Mouse (Mus musculus) forebrain, embryonic 16.5 days (tissue): ENCODE data around the gene Gsk3a. TPM values are rescaled to one million over a fixed set of nuclear protein-coding genes. Genes with fewer than 3 reads are reported as not detected.

Experiments
- ATAC-seq: fragments of 200-750 bp; cut with Nextera tagmentation; 2 replicates; pipeline ENCODE4 v1.8.0; 2017; ENCODE audit warnings: mild to moderate bottlenecking, moderate library complexity
- H3K27ac ChIP-seq: fragments of 300-500 bp; sonication (generic); 2 replicates; pipeline ENCODE4 v1.5.1; 2014; ENCODE audit warnings: low read length, control low read depth
- H3K27me3 ChIP-seq: fragments of 300-500 bp; sonication (generic); replicated peaks from 2 replicates; pipeline ENCODE4 v1.6.1; 2014; ENCODE audit warnings: low read length; ENCODE audit not compliant: control insufficient read depth, insufficient read depth
- H3K36me3 ChIP-seq: fragments of 300-500 bp; sonication (generic); 2 replicates; pipeline ENCODE4 v1.6.1; 2014; ENCODE audit not compliant: control insufficient read depth, insufficient read depth
- H3K4me1 ChIP-seq: fragments of 300-500 bp; sonication (generic); replicated peaks from 2 replicates; pipeline ENCODE4 v1.6.1; 2014; ENCODE audit warnings: low read length; ENCODE audit not compliant: control insufficient read depth, insufficient read depth
- H3K4me2 ChIP-seq: fragments of 300-500 bp; sonication (generic); 2 replicates; pipeline ENCODE4 v1.6.1; 2014; ENCODE audit warnings: mild to moderate bottlenecking, low read length, control low read depth
- H3K4me3 ChIP-seq: fragments of 300-500 bp; sonication (generic); replicated peaks from 2 replicates; pipeline ENCODE4 v1.5.1; 2014; ENCODE audit warnings: mild to moderate bottlenecking, low read length, control low read depth
- H3K9ac ChIP-seq: fragments of 300-500 bp; sonication (generic); replicated peaks from 2 replicates; pipeline ENCODE4 v1.6.1; 2014; ENCODE audit warnings: low read depth, low read length, control low read depth
- H3K9me3 ChIP-seq: fragments of 300-500 bp; sonication (generic); 2 replicates; pipeline ENCODE4 v1.6.1; 2016; ENCODE audit warnings: low read length; ENCODE audit not compliant: control insufficient read depth
- WGBS: fragments of 180-500 bp; shearing (Covaris S2); extraction: QIAGEN DNeasy Blood & Tissue Kit; methylation state at CpG from one replicate; pipeline ENCODE4 v1.1.7; 2014; 5-methylcytosine and 5-hydroxymethylcytosine counted together
- polyA plus RNA-seq: library from polyadenylated mRNA; unstranded; fragments of >200 nt; fragmentation: Nextera tagmentation; extraction: Ambion mirVana; gene quantifications from 2 replicates; pipeline ENCODE4 v1.2.1, GENCODE M21; 2015

Gsk3a gene
- polyA plus RNA-seq, 1 experiment from 2014 or later = 17.1 TPM

- peak overlapping the region; percentile 55 for H3K9ac ChIP-seq
- H3K27ac ChIP-seq = peak overlapping the region; percentile 100
- H3K4me3 ChIP-seq = peak overlapping the region; percentile 67
- peaks cover 56% of the 10 kb centered on the region for H3K4me1 ChIP-seq
- peak overlapping the region; percentile 80 for H3K4me2 ChIP-seq
- peaks cover 13% of the 10 kb centered on the region for H3K36me3 ChIP-seq
- no peaks in the 10 kb centered on the region for H3K9me3 ChIP-seq
- 14% methylated on average over 12 of the region's 12 CpGs for WGBS
- no peaks in the 10 kb centered on the region for H3K27me3 ChIP-seq
- ATAC-seq = peak; percentile 7; the same call in 1 of the 2 replicates
Measured at GRCm38 (mm10) chr7:25281166-25281733, 43.6 kb upstream of the Gsk3a start.

- no peak for ATAC-seq
- WGBS = 1% methylated on average over 6 of the region's 6 CpGs
- H3K9ac ChIP-seq = peak overlapping the region; percentile 78
- peaks cover 2% of the 10 kb centered on the region; the same call in 1 of the 2 replicates for H3K36me3 ChIP-seq
- H3K27me3 ChIP-seq = no peaks in the 10 kb centered on the region
- H3K4me3 ChIP-seq = peak overlapping the region; percentile 67
- H3K4me1 ChIP-seq = peaks cover 66% of the 10 kb centered on the region
- peak overlapping the region; percentile 80 for H3K4me2 ChIP-seq
- no peaks in the 10 kb centered on the region for H3K9me3 ChIP-seq
- H3K27ac ChIP-seq = peak overlapping the region; percentile 100
Measured at GRCm38 (mm10) chr7:25279861-25280791, 42.5 kb upstream of the Gsk3a start.

- Histone ChIP-seq H3K4me2 (peak overlapping the region; percentile 80), H3K4me3 (peak overlapping the region; percentile 67), H3K27me3 (no peaks in the 10 kb centered on the region), H3K9ac (peak overlapping the region; percentile 78), H3K4me1 (peaks cover 62% of the 10 kb centered on the region), H3K36me3 (no peaks in the 10 kb centered on the region), H3K9me3 (no peaks in the 10 kb centered on the region), H3K27ac (peak overlapping the region; percentile 100)
- WGBS = under 1% methylated on average over 48 of the region's 49 CpGs
- peak; percentile 61 for ATAC-seq
Measured at GRCm38 (mm10) chr7:25279076-25279860, 41.6 kb upstream of the Gsk3a start.

DNA sequence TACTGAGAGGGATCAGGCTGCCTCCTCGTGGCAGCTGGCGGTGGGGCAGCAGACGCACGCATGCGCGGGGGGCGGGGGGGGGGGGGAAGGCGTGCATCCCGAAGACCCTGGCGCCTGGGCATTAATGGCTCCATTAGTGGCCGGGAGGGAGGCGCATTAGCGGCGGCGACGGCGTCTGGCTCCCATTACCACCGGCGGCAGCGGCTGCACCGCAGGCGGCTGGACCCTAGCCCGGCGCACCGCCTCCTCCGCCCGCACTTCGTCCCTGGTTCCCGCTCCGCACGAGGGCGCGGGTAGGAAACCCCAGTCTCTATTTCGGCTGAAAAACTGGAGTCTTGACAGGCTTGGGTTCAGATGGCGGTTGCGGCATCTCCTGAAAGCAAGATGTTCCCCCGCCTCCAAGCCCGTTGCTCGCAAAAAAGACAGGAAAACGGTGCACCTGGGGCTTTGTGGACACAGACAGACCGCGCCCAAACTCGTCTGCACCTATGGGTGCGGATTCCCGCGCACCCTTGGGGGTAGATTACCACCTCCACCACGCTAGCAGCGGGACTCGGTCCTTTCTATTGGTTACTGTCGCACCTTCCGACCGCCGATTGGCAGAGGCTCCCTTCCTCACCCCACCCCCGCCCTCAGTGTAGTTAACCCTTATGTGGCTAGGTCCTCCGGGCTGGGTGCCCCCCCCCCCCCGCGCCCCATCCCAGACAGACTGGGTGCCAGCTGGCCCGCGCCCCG, 40.9 kb upstream of the Gsk3a start:
- no peaks in the 10 kb centered on the region for H3K9me3 ChIP-seq
- peak; percentile 79 for ATAC-seq
- 0% methylated on average over 53 of the region's 60 CpGs for WGBS
- H3K4me3 ChIP-seq = peak overlapping the region; percentile 67
- no peaks in the 10 kb centered on the region for H3K27me3 ChIP-seq
- peak overlapping the region; percentile 78 for H3K9ac ChIP-seq
- peak overlapping the region; percentile 80 for H3K4me2 ChIP-seq
- H3K4me1 ChIP-seq = peaks cover 58% of the 10 kb centered on the region
- peak overlapping the region; percentile 100 for H3K27ac ChIP-seq
- H3K36me3 ChIP-seq = peaks cover under 1% of the 10 kb centered on the region; the same call in 1 of the 2 replicates

GRCm38 (mm10) chr7:25277998-25278340, 40.3 kb upstream of the Gsk3a start:
- Histone ChIP-seq H3K36me3 (peaks cover 2% of the 10 kb centered on the region; the same call in 1 of the 2 replicates), H3K27ac (peak overlapping the region; percentile 100), H3K4me1 (peaks cover 53% of the 10 kb centered on the region), H3K27me3 (no peaks in the 10 kb centered on the region), H3K9me3 (no peaks in the 10 kb centered on the region), H3K4me3 (peak overlapping the region; percentile 67), H3K4me2 (peak overlapping the region; percentile 80), H3K9ac (peak overlapping the region; percentile 78)
- WGBS = 11% methylated on average over 4 of the region's 4 CpGs
- ATAC-seq = no peak

- Histone ChIP-seq H3K9me3 (no peaks in the 10 kb centered on the region), H3K36me3 (peaks cover 2% of the 10 kb centered on the region; the same call in 1 of the 2 replicates), H3K27ac (peak overlapping the region; percentile 100), H3K9ac (no peak overlapping the region; the same call in 1 of the 2 replicates), H3K4me2 (peak overlapping the region; percentile 80; the same call in 1 of the 2 replicates), H3K4me3 (no peak overlapping the region; the same call in 1 of the 2 replicates), H3K27me3 (no peaks in the 10 kb centered on the region), H3K4me1 (peaks cover 53% of the 10 kb centered on the region)
- 87% methylated on average over 4 of the region's 4 CpGs for WGBS
- no peak for ATAC-seq
Measured at GRCm38 (mm10) chr7:25277405-25277804, 39.8 kb upstream of the Gsk3a start.

GRCm38 (mm10) chr7:25275555-25276298, 38.1 kb upstream of the Gsk3a start:
- Histone ChIP-seq H3K4me1 (peaks cover 43% of the 10 kb centered on the region), H3K27me3 (no peaks in the 10 kb centered on the region), H3K9me3 (no peaks in the 10 kb centered on the region), H3K36me3 (peaks cover 7% of the 10 kb centered on the region), H3K4me3 (no peak overlapping the region), H3K9ac (0 out of 2 replicates have a peak overlapping the region, but pooled peaks have one; percentile 2), H3K4me2 (no peak overlapping the region), H3K27ac (no peak overlapping the region)
- no peak for ATAC-seq
- WGBS = 58% methylated on average over 9 of the region's 9 CpGs

GRCm38 (mm10) chr7:25274996-25275395, 37.3 kb upstream of the Gsk3a start:
- no peaks in the 10 kb centered on the region for H3K27me3 ChIP-seq
- 93% methylated on average over 3 of the region's 3 CpGs for WGBS
- no peak overlapping the region for H3K4me3 ChIP-seq
- peaks cover 7% of the 10 kb centered on the region for H3K36me3 ChIP-seq
- H3K9ac ChIP-seq = peak overlapping the region; percentile 38; the same call in 1 of the 2 replicates
- no peak overlapping the region for H3K27ac ChIP-seq
- ATAC-seq = no peak
- H3K4me1 ChIP-seq = peaks cover 36% of the 10 kb centered on the region
- H3K4me2 ChIP-seq = no peak overlapping the region
- no peaks in the 10 kb centered on the region for H3K9me3 ChIP-seq
